Mouse (Mus musculus): Measurements from ENCODE around the gene Dock3.
A peak's percentile ranks its signal among the peaks of the same experiment; 100 is the strongest.

The Dock3 gene

DNA sequence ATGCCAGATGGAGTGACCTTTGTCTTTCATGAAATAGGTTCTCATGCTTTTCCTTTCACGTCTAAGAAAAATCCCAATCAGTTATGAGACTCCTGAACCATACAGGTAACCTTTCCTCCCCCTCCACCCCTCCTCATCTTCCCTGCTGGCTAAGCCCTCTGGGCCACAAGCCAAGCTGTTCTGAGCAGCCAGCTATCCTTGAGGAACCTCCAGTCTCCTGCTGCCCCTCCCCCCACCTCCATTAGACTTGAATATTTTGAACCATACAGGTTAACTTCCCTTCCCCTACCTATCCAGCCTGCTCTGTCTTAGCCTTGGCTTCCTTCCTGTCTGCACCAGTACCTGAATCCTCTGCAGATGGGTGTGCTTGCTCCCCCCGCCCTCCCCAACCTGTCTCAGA is 204.1 kb downstream of the Dock3 start:
- peak in 1 of 2 experiments; percentile 34 for DNase-seq (ENCODE audit: low spot score in 2 of 2)

DNA sequence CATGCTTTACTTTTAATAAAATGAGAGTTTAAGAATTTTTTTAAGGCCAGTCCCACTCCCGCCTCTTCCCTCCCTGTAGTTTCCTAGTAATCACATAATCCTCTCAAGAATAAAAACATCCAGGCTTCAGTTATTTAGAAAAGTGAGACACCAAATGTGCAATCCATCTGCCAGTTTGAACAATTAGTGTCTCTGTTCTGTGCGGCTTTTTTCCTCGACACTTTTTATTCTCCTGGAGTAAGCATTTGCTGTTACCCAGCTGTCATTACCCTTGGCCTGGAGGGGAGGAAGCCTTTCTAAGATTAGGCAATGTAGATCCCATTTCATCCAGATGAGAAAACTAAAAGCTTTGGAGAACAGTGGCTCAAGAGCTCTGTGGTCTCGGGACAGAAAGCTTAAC is 221.9 kb downstream of the Dock3 start:
- DNase-seq (ENCODE audit: low spot score in 2 of 2): no peak

DNA sequence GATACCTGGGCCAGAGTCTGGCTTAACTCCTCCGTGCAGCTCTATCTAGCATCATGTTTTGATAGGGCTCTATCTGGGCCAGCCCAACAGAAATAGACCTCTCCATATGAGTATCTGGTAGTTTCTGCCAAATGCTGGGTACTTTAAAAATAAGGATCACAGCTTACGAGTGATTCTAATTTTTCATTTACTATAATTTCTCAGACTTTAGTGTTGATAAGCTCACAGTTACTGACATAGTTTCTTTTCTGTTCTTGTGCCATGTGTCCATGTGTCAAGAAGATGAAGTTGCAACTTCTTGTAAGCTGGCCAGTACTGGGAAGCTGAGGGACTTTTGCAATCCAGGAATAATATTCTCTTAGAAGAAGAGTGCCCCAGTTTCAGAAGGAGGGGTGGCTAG is 228.5 kb downstream of the Dock3 start:
- peak; percentile 35 to 50 for DNase-seq (ENCODE audit: low spot score in 2 of 2)

DNA sequence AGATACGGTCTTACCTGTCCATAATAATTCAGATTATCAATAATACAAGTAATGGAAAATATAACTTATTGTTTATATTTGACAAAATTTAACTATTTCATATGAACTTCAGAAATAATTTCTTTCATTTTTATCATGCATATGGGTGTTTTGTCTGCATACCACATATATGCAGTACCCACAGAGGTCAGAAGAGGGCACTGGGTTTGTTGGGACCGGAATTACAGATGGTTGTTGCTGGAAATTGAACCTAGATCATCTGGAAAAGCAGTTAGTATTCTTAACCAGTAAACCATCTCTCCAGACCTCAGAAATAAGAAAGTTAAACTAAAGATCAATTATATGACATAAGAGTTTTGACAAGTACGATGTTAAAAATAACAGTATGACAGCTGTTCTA is 261.0 kb downstream of the Dock3 start:
- peak in 1 of 2 experiments; percentile 38 for DNase-seq (ENCODE audit: low spot score in 2 of 2)

DNA sequence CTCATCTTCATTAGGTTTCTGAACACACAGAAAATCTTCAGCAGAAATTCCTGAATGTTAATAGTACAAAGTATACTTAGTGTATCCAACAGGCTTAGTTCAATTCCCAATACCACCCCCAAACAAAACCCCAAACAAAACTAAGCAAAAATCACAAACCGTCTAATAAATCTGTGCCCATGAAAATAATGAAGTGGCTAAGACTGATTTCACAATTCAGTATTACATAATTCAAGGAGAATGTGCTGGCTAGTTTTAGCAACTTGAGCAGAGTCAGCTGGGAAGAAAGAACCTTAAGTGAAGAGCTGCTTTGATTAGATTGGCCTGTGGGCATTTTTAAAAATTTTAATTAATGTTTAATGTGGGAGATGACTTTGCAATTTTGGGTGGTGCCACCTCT is 273.3 kb downstream of the Dock3 start:
- no peak for DNase-seq (ENCODE audit: low spot score in 2 of 2)

DNA sequence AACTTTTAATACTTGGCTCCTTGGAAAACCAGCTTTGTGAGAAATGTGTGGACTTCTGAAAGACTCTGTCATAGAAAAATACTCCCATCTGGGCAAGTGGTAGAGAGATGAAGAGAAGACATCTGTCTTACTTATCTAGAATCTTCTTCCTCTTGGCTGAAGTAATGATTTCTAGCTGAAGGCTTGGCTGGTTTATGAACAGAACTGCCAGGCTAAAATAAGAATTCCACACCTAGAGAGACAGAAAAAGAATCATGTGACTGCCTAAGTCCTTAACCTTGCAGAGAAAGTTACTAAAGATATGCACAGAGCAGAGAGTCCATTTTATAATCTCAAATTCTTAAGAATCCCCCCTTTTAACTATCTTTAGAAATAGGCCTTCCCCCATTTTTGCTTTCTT is 276.2 kb downstream of the Dock3 start:
- no peak for DNase-seq (ENCODE audit: low spot score in 2 of 2)

DNA sequence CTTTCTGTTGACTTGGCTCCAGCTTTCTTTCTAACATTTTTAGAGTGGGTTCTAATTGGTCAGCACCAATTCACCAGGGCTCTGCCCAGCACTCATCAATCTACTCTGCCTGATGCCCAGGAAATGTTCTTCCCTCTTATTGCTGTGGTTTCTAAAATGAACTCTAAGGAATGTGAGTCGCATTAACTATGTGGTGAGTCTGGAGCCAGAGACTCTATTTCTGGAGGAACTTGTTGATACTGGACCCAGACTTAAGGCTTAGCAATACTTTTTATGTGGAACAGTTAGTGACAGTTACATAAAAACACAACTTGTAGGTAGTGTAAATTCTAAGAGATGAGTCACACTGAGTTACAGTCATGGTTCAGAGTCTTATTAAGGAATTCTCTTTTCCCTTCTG is 296.7 kb downstream of the Dock3 start:
- DNase-seq (ENCODE audit: low spot score in 2 of 2): no peak

DNA sequence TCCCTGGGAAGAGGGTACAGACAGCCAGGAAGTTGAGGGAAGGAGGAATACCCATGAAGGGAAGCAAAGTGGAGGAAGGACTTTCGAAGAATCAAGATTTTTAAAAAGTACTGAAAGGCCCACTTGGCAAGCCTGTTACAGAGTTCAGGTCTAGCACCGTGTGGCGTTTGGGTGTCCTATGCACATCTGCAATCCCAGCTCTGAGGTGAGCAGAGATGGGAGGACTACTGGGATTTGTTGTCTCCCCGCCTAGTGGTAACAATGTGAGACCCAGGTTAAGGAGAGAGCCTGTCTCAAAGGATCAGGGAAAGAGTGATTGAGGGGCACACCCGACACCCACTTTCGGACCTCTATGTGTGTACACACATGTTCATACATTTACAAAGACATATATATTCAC is 316.8 kb downstream of the Dock3 start:
- DNase-seq (ENCODE audit: low spot score in 2 of 2): no peak

DNA sequence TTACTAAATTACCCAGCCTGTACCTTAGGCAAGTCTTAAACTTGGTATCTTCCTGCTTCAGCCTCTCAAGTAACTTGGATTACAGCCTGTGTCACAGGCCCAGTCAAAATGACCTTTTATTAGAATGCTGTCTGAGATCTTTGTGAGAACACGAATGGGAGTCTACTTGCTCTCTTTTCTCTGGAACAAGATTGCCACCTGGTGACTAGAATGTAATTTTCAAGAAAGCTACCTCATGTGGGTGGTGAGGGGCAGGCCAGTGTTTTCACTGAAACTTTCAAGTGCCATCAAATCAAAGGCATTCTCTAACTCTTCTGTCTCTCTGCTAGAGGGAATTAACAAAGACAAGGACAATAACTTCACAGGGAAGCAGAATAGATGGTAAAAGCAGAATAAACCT is 317.9 kb downstream of the Dock3 start:
- no peak for DNase-seq (ENCODE audit: low spot score in 2 of 2)

DNA sequence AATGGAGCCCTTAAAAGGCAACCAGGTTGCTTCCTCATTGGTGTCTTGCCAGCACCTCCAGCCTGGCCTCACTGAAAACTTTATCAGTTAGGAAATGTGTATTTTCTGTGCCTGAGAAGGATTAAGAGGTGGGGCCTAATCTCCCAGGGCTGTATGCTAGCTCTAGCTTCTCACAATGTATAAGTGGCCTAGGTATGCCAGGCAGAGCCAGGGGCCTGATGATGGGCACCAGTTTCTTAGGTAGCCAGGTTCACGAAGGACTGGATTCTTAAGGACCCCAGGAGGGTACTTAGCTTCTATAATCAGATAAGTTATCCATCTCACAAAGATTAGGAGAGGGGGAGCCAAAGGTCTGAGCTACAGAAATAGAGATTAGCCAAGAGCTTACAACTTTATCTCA is 320.1 kb downstream of the Dock3 start:
- DNase-seq (ENCODE audit: low spot score in 2 of 2): no peak

DNA sequence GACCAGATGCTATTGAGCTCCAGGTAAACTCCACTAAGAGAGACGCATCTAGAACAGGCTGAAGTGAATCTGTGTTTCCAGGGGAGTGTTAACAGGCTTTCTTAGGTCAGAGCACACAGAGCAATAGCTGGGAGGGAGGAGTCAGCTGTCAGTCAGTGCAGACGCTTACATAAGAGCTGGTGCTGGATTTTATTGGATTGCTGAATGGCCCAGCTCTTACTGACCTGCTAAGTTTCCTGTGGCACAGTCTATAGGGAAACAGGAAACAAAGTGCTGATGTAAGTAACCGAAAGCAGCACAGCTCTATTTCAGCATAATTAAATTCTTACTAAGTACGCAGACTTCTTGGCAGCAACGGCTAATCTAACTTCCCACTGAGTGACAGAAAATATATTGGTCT is 323.0 kb downstream of the Dock3 start:
- DNase-seq (ENCODE audit: low spot score in 2 of 2): no peak

DNA sequence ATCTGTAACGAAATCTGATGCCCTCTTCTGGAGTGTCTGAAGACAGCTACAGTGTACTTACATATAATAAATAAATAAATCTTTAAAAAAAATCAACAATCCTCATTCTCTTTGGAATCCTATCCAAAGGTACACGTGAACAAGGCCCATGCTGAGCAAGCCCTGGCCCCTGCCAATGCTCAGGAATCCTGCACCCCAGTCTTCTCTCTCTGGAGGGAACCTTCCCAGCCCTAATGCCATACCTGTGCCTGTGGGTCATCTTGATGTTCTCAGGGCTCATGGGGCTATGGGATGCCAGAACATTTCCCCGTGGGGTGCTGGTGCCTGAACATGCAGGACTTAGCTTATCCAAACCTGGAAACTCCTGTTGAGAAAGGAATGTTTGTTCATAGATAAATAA is 323.5 kb downstream of the Dock3 start:
- DNase-seq (ENCODE audit: low spot score in 2 of 2): no peak

DNA sequence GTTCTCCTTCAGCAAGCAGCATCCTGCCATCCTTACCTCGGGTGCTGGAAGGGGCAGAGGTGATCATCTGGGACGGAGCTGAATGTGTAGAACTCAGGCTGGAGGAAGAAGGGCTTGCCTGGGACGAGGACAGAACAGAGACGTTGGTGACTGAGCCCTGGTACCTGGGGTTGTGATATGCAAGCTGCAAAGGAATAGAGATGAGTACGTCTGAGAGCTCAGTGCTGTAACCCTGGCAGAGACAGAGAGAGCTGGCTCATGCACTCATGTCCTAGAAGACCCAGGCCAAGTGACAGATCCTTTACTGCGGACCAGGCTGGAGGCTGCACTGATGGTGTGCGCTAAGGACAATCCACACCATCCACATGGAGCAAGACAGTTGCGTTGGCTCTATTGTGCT is 325.1 kb downstream of the Dock3 start:
- DNase-seq (ENCODE audit: low spot score in 2 of 2): peak in 1 of 2 experiments; percentile 13

DNA sequence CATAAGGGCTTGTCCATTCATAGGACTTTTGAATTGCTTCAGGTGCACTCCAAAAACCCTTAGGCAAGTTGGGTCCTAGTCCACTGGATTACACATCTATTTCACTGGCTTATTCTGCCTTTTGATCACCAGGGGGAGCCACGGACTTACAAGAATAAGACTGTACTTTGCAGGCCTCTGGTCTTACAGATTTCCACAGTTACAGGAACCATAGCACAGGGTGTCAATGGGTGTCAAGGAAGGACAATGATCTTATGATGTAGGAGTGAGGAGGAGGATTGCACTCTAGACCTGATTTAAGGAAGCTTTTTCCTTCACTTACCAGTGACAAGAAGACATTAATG is 327.9 kb downstream of the Dock3 start:
- DNase-seq (ENCODE audit: low spot score in 2 of 2): peak in 1 of 2 experiments; percentile 62

DNA sequence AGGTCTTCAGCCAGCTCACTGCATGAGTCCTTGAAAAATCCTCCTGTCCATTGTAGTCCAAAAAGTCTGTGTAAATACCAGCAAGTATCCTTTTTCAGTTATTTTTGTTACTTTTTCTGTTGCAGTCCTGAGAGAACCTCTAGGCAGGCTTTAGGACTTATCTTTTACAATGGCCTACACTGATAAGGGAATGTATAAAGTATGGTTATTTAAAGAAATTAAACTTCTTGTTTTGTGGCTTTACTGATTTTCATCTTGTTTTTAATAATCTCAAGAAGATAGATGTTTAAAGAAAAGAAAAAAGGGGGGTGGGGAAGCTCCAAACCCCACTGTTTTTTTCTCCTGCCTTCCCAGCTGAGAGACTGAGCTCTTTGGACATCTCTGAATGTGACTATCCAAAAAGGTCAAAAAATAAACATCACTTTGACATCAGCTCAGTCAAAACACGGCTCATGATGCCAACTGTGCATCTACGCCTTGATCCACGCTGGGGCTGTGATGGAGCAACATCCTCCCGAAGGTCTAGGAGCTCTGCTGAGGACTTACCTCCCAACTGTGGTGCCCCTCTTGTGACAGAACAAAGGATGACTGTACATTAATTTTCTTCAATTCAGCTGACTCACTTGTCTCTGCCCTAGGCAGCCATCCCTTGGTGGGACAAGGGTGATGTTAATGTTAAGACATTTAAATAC is 328.5 kb downstream of the Dock3 start:
- no peak for DNase-seq (ENCODE audit: low spot score in 2 of 2)

DNA sequence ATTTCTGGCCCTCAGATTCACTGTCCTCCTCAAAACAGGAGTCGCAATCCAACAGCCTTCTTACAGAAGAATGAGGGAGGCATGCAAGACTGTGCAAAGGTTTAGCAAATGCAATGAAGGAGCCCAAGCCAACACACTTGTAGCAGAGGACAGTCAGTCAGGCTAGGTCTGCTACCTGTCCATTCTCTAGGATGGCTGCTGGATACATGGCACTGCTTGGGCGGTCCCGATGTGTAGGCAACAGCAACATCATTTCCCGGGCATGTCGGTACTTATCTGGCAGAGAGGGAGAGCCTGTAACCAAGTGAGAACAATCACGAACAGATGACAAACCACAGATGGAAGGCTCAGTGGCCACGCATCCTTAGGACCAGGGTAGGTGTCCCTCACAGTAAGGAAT is 330.1 kb downstream of the Dock3 start:
- no peak for DNase-seq (ENCODE audit: low spot score in 2 of 2)

DNA sequence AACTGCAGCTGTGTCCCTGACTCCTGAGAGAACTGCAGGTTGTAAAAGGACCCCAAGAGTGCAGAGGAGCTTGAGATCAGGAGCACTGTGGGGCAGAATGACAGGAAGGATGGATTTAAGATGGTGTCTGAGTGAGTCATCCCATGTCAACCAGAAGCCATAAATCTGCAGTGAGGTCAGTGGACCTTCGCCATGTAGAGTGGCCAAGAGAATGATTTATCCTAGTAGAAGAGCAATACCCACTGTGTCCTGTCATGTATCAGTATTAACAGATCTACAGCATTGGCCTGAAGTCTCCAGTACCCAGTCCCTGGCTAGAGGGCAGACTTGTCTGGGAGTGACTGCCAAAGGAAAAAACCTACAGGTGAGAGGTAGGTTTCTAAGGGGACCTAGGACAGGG is 332.8 kb downstream of the Dock3 start:
- DNase-seq (ENCODE audit: low spot score in 2 of 2): no peak

DNA sequence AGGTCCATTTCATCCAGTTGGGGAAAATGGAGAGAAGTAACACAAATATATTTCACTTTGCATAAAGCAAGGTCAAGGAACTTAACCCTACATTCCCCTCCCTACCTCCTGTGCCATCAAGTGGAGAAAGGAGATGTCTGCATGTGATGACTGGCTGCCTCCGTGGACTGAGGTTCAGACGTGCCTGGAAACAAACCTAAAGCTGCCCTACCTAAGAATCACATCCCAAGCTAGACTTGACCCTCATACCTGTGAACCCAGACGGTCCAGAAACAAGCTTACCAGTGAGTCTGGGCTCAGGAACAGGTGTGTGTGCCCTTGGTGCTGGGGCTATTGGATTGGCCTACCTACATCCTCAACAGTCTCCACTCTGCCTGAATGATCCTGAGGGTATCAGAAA is 338.4 kb downstream of the Dock3 start:
- DNase-seq (ENCODE audit: low spot score in 2 of 2): no peak

DNA sequence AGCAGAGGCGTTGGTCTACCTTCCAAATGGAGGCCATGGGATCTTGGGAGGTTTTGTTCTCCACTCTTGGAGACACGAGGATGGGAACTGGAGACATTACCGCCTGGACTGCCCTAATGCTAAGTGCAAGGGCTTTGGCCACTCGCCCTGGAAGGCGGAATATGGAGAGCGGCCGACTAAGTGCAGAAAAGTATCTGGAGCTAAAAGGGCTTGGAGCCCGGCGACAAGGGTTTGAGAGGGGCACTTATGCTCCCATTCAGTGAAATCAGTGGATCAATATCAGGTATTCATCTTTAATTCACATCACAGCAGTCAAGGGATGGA is 339.2 kb downstream of the Dock3 start:
- no peak for DNase-seq (ENCODE audit: low spot score in 2 of 2)

DNA sequence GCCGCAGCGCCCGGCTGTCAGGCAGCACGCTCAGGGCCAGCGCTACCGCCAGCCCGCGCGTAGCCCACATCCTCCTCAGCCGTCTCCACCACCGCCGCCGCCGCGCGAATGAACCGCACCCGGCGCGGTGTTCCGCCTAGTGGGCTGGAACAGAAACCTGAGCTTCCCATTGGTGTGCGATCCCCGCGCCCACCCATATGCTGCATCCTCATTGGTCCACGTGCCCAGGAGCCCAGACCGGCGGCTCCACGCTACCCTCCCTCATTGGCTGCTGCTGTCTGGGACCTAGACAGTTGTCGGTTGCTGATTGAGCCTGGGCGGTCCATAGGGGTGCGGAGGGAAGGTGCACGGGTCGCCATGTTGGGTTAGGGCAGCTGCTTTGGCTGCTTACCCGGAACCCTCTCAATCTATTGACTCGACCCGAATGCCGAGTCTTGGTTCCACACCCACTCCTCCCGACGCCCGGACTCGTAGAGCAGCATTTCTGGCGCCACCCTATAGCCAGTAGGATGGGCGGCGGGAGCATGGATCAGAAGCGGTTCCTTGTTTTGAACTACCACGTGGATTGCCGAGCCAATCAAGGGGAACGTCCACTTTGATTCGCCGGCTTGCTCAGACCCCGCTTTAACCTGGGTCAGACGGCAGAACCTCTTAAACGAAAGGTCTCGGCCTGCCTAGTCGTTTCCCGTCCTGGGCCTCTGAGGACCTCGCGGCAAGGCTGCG is 339.7 kb downstream of the Dock3 start, which contains the start of gene Manf:
Manf (minus strand) TSS at position 151 of the 723 bp plus-strand sequence.
- peak; percentile 99 to 100 for DNase-seq (ENCODE audit: low spot score in 2 of 2)

DNA sequence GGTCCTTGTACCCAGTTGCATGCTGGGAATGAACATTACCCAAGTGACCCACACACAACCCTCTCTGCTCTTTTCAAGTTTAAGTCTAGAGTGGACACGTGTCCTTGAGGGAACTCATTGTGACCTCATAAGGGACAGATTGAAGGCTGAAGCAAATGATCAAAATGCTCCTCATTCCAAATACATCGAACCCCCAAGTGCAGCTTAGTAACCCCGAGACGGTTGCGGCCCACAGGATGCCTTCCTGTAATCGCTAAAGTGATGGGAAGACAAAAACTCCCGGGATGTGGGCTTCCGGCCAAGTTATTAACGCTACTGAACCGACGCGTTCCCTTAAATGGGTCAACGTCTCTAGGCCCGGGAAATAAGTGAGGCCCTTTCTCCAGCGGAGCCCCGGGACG is 340.4 kb downstream of the Dock3 start:
- DNase-seq (ENCODE audit: low spot score in 2 of 2): no peak

DNA sequence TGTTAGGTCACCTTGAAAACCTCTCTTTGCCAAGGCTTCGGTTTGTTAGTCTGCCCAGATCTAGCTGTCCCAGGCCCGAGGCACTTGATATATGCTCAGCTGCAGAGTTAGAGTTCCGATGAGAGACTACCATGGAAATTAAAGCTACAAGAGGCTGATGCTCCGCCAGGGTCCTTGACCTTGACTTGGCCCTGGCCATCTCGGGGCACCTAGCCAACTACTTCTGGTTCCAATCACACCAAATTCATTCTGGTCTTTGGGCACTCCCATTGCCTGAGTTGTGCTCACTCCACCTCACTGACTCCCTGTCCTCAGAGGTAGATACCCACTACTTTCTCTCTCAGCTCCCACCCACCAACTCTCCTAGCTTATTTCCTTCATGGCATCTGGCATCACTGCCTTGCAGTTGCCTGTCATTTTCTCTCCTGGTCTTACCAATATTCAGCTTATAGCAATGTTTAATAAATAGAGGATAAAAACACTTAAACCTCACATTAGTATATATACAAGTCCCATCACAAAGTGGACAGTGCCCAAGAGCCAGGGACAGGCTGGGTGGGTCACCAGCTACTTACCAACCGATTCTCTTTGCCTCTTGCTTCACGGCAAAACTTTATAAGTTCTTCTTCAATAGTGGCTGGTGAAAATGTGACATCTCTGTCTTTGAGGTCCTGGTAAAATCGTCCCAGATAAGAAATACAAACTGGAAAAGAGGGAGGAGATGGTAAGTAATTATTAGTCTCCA is 341.0 kb downstream of the Dock3 start:
- peak in 1 of 2 experiments; percentile 55 for DNase-seq (ENCODE audit: low spot score in 2 of 2)

DNA sequence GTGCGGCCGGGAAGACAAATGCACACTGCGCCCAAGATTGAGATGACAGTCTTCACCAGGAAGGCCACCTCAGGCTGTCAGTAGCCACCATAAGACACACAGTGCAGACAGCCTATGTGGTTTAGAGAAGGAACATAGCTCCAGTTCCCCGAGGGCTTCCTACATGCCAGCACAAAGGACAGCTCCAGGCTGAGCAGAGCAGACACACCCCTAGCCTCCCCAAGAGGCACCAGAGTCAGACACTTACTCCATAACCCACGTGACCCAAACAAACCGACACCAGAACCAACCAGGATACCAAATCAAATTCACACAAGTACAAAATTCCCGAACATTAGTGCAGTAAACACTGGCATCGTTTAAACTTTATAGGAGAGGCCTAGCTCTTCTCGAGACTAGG is 342.4 kb downstream of the Dock3 start:
- peak in 1 of 2 experiments; percentile 29 for DNase-seq (ENCODE audit: low spot score in 2 of 2)
